Mouse (Mus musculus) heart, embryonic 16.5 days (tissue): ENCODE data around the gene Hdgfl2. TPM values are rescaled to one million over a fixed set of nuclear protein-coding genes. Genes with fewer than 3 reads are reported as not detected.
"Not testable (repeated sequence)": the region's sequence is repeated elsewhere in the genome, so short reads cannot be mapped to it uniquely, and the experiment has no call there.

ENCODE experiments used
- ATAC-seq: fragments of 200-750 bp; cut with Nextera tagmentation; replicated peaks from 2 replicates; pipeline ENCODE4 v1.8.0; 2017; ENCODE audit warnings: moderate number of reproducible peaks; ENCODE audit not compliant: insufficient read depth, low FRiP score; ENCODE audit errors: extremely low read depth
- H3K27ac ChIP-seq: fragments of 300-500 bp; sonication (generic); 2 replicates; pipeline ENCODE4 v1.5.1; 2014; ENCODE audit warnings: mild to moderate bottlenecking, low read length, control low read depth, moderate library complexity
- H3K27me3 ChIP-seq: fragments of 300-500 bp; sonication (generic); 2 replicates; pipeline ENCODE4 v1.6.1; 2014; ENCODE audit warnings: low read length, mixed read lengths; ENCODE audit not compliant: control insufficient read depth, insufficient read depth
- H3K36me3 ChIP-seq: fragments of 300-500 bp; sonication (generic); 2 replicates; pipeline ENCODE4 v1.6.1; 2014; ENCODE audit not compliant: control insufficient read depth, insufficient read depth
- H3K4me1 ChIP-seq: fragments of 300-500 bp; sonication (generic); 2 replicates; pipeline ENCODE4 v1.6.1; 2014; ENCODE audit warnings: low read length, mixed read lengths; ENCODE audit not compliant: control insufficient read depth, insufficient read depth
- H3K4me2 ChIP-seq: fragments of 300-500 bp; sonication (generic); 2 replicates; pipeline ENCODE4 v1.6.1; 2014; ENCODE audit warnings: low read depth, mild to moderate bottlenecking, control low read depth, low read length
- H3K4me3 ChIP-seq: fragments of 300-500 bp; sonication (generic); 2 replicates; pipeline ENCODE4 v1.5.1; 2014; ENCODE audit warnings: mild to moderate bottlenecking, control low read depth, low read length
- H3K9ac ChIP-seq: fragments of 300-500 bp; sonication (generic); 2 replicates; pipeline ENCODE4 v1.6.1; 2014; ENCODE audit warnings: low read length, control low read depth
- H3K9me3 ChIP-seq: fragments of 300-500 bp; sonication (generic); replicated peaks from 2 replicates; pipeline ENCODE4 v1.6.1; 2016; ENCODE audit warnings: low read length; ENCODE audit not compliant: control insufficient read depth
- WGBS: fragments of 180-500 bp; shearing (Covaris S2); extraction: QIAGEN DNeasy Blood & Tissue Kit; methylation state at CpG from one replicate; pipeline ENCODE4 v1.1.7; 2014; 5-methylcytosine and 5-hydroxymethylcytosine counted together
- polyA plus RNA-seq: library from polyadenylated mRNA; unstranded; fragments of >200 nt; fragmentation: Nextera tagmentation; extraction: Ambion mirVana; gene quantifications from 2 replicates; pipeline ENCODE4 v1.2.1, GENCODE M21; 2015

The Hdgfl2 gene
- polyA plus RNA-seq, 1 experiment from 2014 or later, result 88.3 TPM

GRCm38 (mm10) chr17:56098180-56098579 is 18.7 kb downstream of the Hdgfl2 start:
- Histone ChIP-seq H3K27ac (no peak overlapping the region), H3K27me3 (no peaks in the 10 kb centered on the region), H3K36me3 (peaks cover 45% of the 10 kb centered on the region), H3K4me1 (no peaks in the 10 kb centered on the region), H3K4me3 (no peak overlapping the region), H3K9me3 (no peaks in the 10 kb centered on the region), H3K4me2 (no peak overlapping the region), H3K9ac (no peak overlapping the region)
- no peak for ATAC-seq
- WGBS, result 85% methylated on average over 8 of the region's 8 CpGs

GRCm38 (mm10) chr17:56098711-56099572 is 19.5 kb downstream of the Hdgfl2 start:
- no peak for ATAC-seq
- H3K36me3 ChIP-seq, result peaks cover 45% of the 10 kb centered on the region
- H3K4me3 ChIP-seq, result no peak overlapping the region
- H3K4me1 ChIP-seq, result no peaks in the 10 kb centered on the region
- no peak overlapping the region for H3K9ac ChIP-seq
- H3K4me2 ChIP-seq, result no peak overlapping the region
- no peak overlapping the region for H3K27ac ChIP-seq
- H3K9me3 ChIP-seq, result no peaks in the 10 kb centered on the region
- 89% methylated on average over 15 of the region's 15 CpGs for WGBS
- no peaks in the 10 kb centered on the region for H3K27me3 ChIP-seq

- 91% methylated on average over 3 of the region's 3 CpGs for WGBS
- H3K4me3 ChIP-seq, result no peak overlapping the region
- H3K4me2 ChIP-seq, result no peak overlapping the region
- H3K4me1 ChIP-seq, result no peaks in the 10 kb centered on the region
- no peak overlapping the region for H3K9ac ChIP-seq
- no peaks in the 10 kb centered on the region for H3K9me3 ChIP-seq
- peaks cover 45% of the 10 kb centered on the region for H3K36me3 ChIP-seq
- no peak for ATAC-seq
- no peaks in the 10 kb centered on the region for H3K27me3 ChIP-seq
- H3K27ac ChIP-seq, result no peak overlapping the region
These were observed 21.4 kb downstream of the Hdgfl2 start for GRCm38 (mm10) chr17:56100811-56101210.

GRCm38 (mm10) chr17:56102158-56102557 is 22.7 kb downstream of the Hdgfl2 start:
- WGBS, result 93% methylated on average over 5 of the region's 5 CpGs
- Histone ChIP-seq H3K27me3 (no peaks in the 10 kb centered on the region), H3K36me3 (peaks cover 35% of the 10 kb centered on the region), H3K4me1 (no peaks in the 10 kb centered on the region), H3K9me3 (no peaks in the 10 kb centered on the region), H3K27ac (no peak overlapping the region), H3K9ac (no peak overlapping the region), H3K4me3 (no peak overlapping the region), H3K4me2 (no peak overlapping the region)
- ATAC-seq, result no peak

GRCm38 (mm10) chr17:56102927-56103326 is 23.5 kb downstream of the Hdgfl2 start:
- Histone ChIP-seq H3K36me3 (peaks cover 32% of the 10 kb centered on the region), H3K4me1 (no peaks in the 10 kb centered on the region), H3K4me2 (no peak overlapping the region), H3K9ac (no peak overlapping the region), H3K4me3 (no peak overlapping the region), H3K27ac (no peak overlapping the region), H3K9me3 (no peaks in the 10 kb centered on the region), H3K27me3 (no peaks in the 10 kb centered on the region)
- ATAC-seq, result no peak
- 92% methylated on average over 9 of the region's 9 CpGs for WGBS

- H3K4me2 ChIP-seq, result no peak overlapping the region
- H3K9ac ChIP-seq, result no peak overlapping the region
- H3K4me3 ChIP-seq, result no peak overlapping the region
- H3K27ac ChIP-seq, result no peak overlapping the region
- H3K9me3 ChIP-seq, result no peaks in the 10 kb centered on the region
- ATAC-seq, result no peak
- 94% methylated on average over 8 of the region's 8 CpGs for WGBS
- H3K36me3 ChIP-seq, result peaks cover 26% of the 10 kb centered on the region
- H3K27me3 ChIP-seq, result no peaks in the 10 kb centered on the region
- peaks cover 5% of the 10 kb centered on the region for H3K4me1 ChIP-seq
These were observed 24.2 kb downstream of the Hdgfl2 start for GRCm38 (mm10) chr17:56103465-56104285.

- H3K9ac ChIP-seq, H3K4me2 ChIP-seq, H3K27me3 ChIP-seq, H3K4me3 ChIP-seq, ATAC-seq, H3K9me3 ChIP-seq, H3K27ac ChIP-seq: not testable (repeated sequence)
- 88% methylated on average over 2 of the region's 5 CpGs for whole genome bisulfite sequencing
- Histone ChIP-seq H3K36me3 (peaks cover 17% of the 10 kb centered on the region), H3K4me1 (peaks cover 11% of the 10 kb centered on the region)
These were observed 25.4 kb downstream of the Hdgfl2 start for GRCm38 (mm10) chr17:56104821-56105220.

- H3K27ac ChIP-seq, H3K36me3 ChIP-seq, ATAC-seq, H3K4me2 ChIP-seq, H3K27me3 ChIP-seq, H3K9ac ChIP-seq, H3K9me3 ChIP-seq, H3K4me3 ChIP-seq: not testable (repeated sequence)
- 92% methylated on average over 4 of the region's 4 CpGs for whole genome bisulfite sequencing
- H3K4me1 ChIP-seq, result peaks cover 12% of the 10 kb centered on the region
These were observed 27.0 kb downstream of the Hdgfl2 start for GRCm38 (mm10) chr17:56106436-56106835.

- Histone ChIP-seq H3K9ac (no peak overlapping the region), H3K4me1 (peaks cover 12% of the 10 kb centered on the region), H3K27me3 (no peaks in the 10 kb centered on the region), H3K9me3 (no peaks in the 10 kb centered on the region), H3K4me2 (no peak overlapping the region), H3K27ac (no peak overlapping the region), H3K4me3 (no peak overlapping the region), H3K36me3 (peaks cover 3% of the 10 kb centered on the region)
- ATAC-seq, result no peak
- WGBS, result 69% methylated on average over 4 of the region's 4 CpGs
These were observed 27.5 kb downstream of the Hdgfl2 start for GRCm38 (mm10) chr17:56106981-56107380.
